Mouse (Mus musculus) E14TG2a.4 (cell line): ENCODE data around the gene Meaf6.

ENCODE experiments used
- H3K27me3 ChIP-seq: 2 replicates; pipeline ENCODE4 v1.6.1; 2014; ENCODE audit warnings: low read length, control low read depth; ENCODE audit not compliant: insufficient read depth
- H3K36me3 ChIP-seq: 2 replicates; pipeline ENCODE4 v1.6.1; 2014; ENCODE audit warnings: low read length, control low read depth; ENCODE audit not compliant: insufficient read depth
- H3K4me1 ChIP-seq: replicated peaks from 2 replicates; pipeline ENCODE4 v1.6.1; 2014; ENCODE audit warnings: low read depth, low read length, control low read depth
- H3K4me3 ChIP-seq: replicated peaks from 2 replicates; pipeline ENCODE4 v1.5.1; 2014; ENCODE audit warnings: mild to moderate bottlenecking, low read length
- H3K9me3 ChIP-seq: 2 replicates; pipeline ENCODE4 v1.6.1; 2014; ENCODE audit warnings: low read length, control low read depth
- CTCF ChIP-seq: conservative IDR thresholded peaks from 2 replicates; pipeline ENCODE4 v1.5.1; 2014; ENCODE audit warnings: low read length
- NANOG ChIP-seq: IDR thresholded peaks from 2 replicates; pipeline ENCODE4 v1.6.1; 2014; ENCODE audit warnings: borderline replicate concordance, low read length, mixed read lengths
- POU5F1 ChIP-seq: IDR thresholded peaks from 2 replicates; pipeline ENCODE4 v1.6.1; 2014; ENCODE audit warnings: low read length, borderline replicate concordance

Meaf6 gene

GRCm38 (mm10) chr4:125099458-125099857, 14.5 kb downstream of the Meaf6 start:
- peaks cover 65% of the 10 kb centered on the region for H3K4me1 ChIP-seq
- H3K27me3 ChIP-seq: no peaks in the 10 kb centered on the region
- H3K4me3 ChIP-seq: no peak overlapping the region
- H3K9me3 ChIP-seq: no peaks in the 10 kb centered on the region
- TF ChIP-seq POU5F1: no peak
- TF ChIP-seq NANOG: no peak
- peak; percentile 97 for TF ChIP-seq CTCF
- H3K36me3 ChIP-seq: peaks cover 27% of the 10 kb centered on the region

- Histone ChIP-seq H3K4me3 (no peak overlapping the region), H3K27me3 (no peaks in the 10 kb centered on the region)
- no peak for TF ChIP-seq NANOG
- no peak for TF ChIP-seq POU5F1
- no peak for TF ChIP-seq CTCF
Observed at GRCm38 (mm10) chr4:125101334-125101733, 16.4 kb downstream of the Meaf6 start.

GRCm38 (mm10) chr4:125105354-125105753, 20.4 kb downstream of the Meaf6 start:
- Histone ChIP-seq H3K9me3 (no peaks in the 10 kb centered on the region), H3K27me3 (no peaks in the 10 kb centered on the region), H3K4me1 (peaks cover 45% of the 10 kb centered on the region), H3K36me3 (peaks cover 53% of the 10 kb centered on the region), H3K4me3 (0 out of 2 replicates have a peak overlapping the region, but pooled peaks have one; percentile 13)
- no peak for TF ChIP-seq NANOG
- TF ChIP-seq POU5F1: no peak
- no peak for TF ChIP-seq CTCF

More at GRCm38 (mm10) chr4:125101334-125101733, 16.4 kb downstream of the Meaf6 start:
- Histone ChIP-seq H3K4me1 (peaks cover 70% of the 10 kb centered on the region), H3K9me3 (no peaks in the 10 kb centered on the region), H3K36me3 (peaks cover 32% of the 10 kb centered on the region)

GRCm38 (mm10) chr4:125114638-125115037, 29.7 kb downstream of the Meaf6 start:
- Histone ChIP-seq H3K27me3 (peaks cover 2% of the 10 kb centered on the region; the same call in 1 of the 2 replicates), H3K4me1 (peaks cover 69% of the 10 kb centered on the region), H3K9me3 (no peaks in the 10 kb centered on the region), H3K36me3 (peaks cover 34% of the 10 kb centered on the region), H3K4me3 (no peak overlapping the region)
- TF ChIP-seq CTCF (peak; percentile 86), POU5F1 (no peak)

- H3K4me1 ChIP-seq: peaks cover 74% of the 10 kb centered on the region
- H3K9me3 ChIP-seq: no peaks in the 10 kb centered on the region
- peaks cover 2% of the 10 kb centered on the region; the same call in 1 of the 2 replicates for H3K27me3 ChIP-seq
- no peak overlapping the region for H3K4me3 ChIP-seq
- peaks cover 34% of the 10 kb centered on the region for H3K36me3 ChIP-seq
- TF ChIP-seq POU5F1 (no peak), NANOG (no peak), CTCF (no peak)
Observed at GRCm38 (mm10) chr4:125115081-125115480, 30.1 kb downstream of the Meaf6 start.

GRCm38 (mm10) chr4:125115710-125116089, 30.8 kb downstream of the Meaf6 start:
- no peaks in the 10 kb centered on the region for H3K9me3 ChIP-seq
- no peak overlapping the region for H3K4me3 ChIP-seq
- peaks cover 80% of the 10 kb centered on the region for H3K4me1 ChIP-seq
- TF ChIP-seq CTCF (no peak), POU5F1 (no peak), NANOG (no peak)
- H3K27me3 ChIP-seq: peaks cover 2% of the 10 kb centered on the region; the same call in 1 of the 2 replicates
- H3K36me3 ChIP-seq: peaks cover 34% of the 10 kb centered on the region

GRCm38 (mm10) chr4:125116090-125116861, 31.3 kb downstream of the Meaf6 start:
- no peak overlapping the region for H3K4me3 ChIP-seq
- H3K36me3 ChIP-seq: peaks cover 35% of the 10 kb centered on the region
- peaks cover 2% of the 10 kb centered on the region; the same call in 1 of the 2 replicates for H3K27me3 ChIP-seq
- TF ChIP-seq POU5F1 (no peak), CTCF (no peak), NANOG (no peak)
- peaks cover 86% of the 10 kb centered on the region for H3K4me1 ChIP-seq
- H3K9me3 ChIP-seq: no peaks in the 10 kb centered on the region

GRCm38 (mm10) chr4:125116929-125117328, 32.0 kb downstream of the Meaf6 start:
- no peaks in the 10 kb centered on the region for H3K9me3 ChIP-seq
- H3K4me3 ChIP-seq: no peak overlapping the region
- H3K27me3 ChIP-seq: peaks cover 2% of the 10 kb centered on the region; the same call in 1 of the 2 replicates
- TF ChIP-seq POU5F1 (no peak), CTCF (no peak), NANOG (no peak)
- peaks cover 85% of the 10 kb centered on the region for H3K4me1 ChIP-seq
- peaks cover 35% of the 10 kb centered on the region for H3K36me3 ChIP-seq

- Histone ChIP-seq H3K4me1 (peaks cover 90% of the 10 kb centered on the region), H3K4me3 (0 out of 2 replicates have a peak overlapping the region, but pooled peaks have one; percentile 17), H3K36me3 (peaks cover 39% of the 10 kb centered on the region), H3K9me3 (no peaks in the 10 kb centered on the region), H3K27me3 (peaks cover 2% of the 10 kb centered on the region; the same call in 1 of the 2 replicates)
- TF ChIP-seq NANOG: no peak
Observed at GRCm38 (mm10) chr4:125117902-125118320, 33.0 kb downstream of the Meaf6 start.
